Mouse (Mus musculus): ENCODE measurements around the gene Txndc8. TPM values are rescaled to one million over a fixed set of nuclear protein-coding genes. Genes with fewer than 3 reads are reported as not detected.

Gene Txndc8
- polyA plus RNA-seq, 1 experiment from 2014 or later, result not detected

GRCm38 (mm10) chr4:57934181-57934580, 74.7 kb downstream of the Txndc8 start:
- Histone ChIP-seq H3K36me3 (ENCODE audit: control insufficient read depth, insufficient read depth, low read length) (no peaks in the 10 kb centered on the region), H3K4me3 (ENCODE audit: low read depth, low read length) (no peak overlapping the region), H3K9me3 (replicated peaks; ENCODE audit: control insufficient read depth, low read length) (no peaks in the 10 kb centered on the region), H3K27me3 (ENCODE audit: control insufficient read depth, insufficient read depth, low read length) (no peaks in the 10 kb centered on the region), H3K4me2 (no peak overlapping the region), H3K4me1 (ENCODE audit: control insufficient read depth, insufficient read depth, low read length) (no peaks in the 10 kb centered on the region), H3K27ac (ENCODE audit: low read depth, low read length) (no peak overlapping the region), H3K9ac (ENCODE audit: low read depth, low read length) (no peak overlapping the region)
- ATAC-seq (replicated peaks; ENCODE audit: insufficient number of reproducible peaks, low FRiP score, low TSS enrichment), result no peak
- 62% methylated on average over 5 of the region's 5 CpGs for WGBS (ENCODE audit: insufficient replicate concordance)

Other genes with a start within 250 kb of the Txndc8 start
- 0.07 and 0.10 TPM in 2 replicates for gene D630039A03Rik, start 92.8 kb downstream of the Txndc8 start, polyA plus RNA-seq (2014; fragmentation: Nextera tagmentation; extraction: Ambion mirVana)
- gene Txn1, start 52.7 kb downstream of the Txndc8 start, polyA plus RNA-seq (2014; fragmentation: Nextera tagmentation; extraction: Ambion mirVana), result 318 and 328 TPM in 2 replicates
- 2.1 and 2.4 TPM in 2 replicates for gene Svep1, start 197.7 kb upstream of the Txndc8 start, polyA plus RNA-seq (2014; fragmentation: Nextera tagmentation; extraction: Ambion mirVana)

Measured in heart, embryonic 11.5 days (tissue).